Mouse (Mus musculus) forebrain, embryonic 16.5 days (tissue): ENCODE measurements around the gene Ankrd44. TPM values are rescaled to one million over a fixed set of nuclear protein-coding genes. Genes with fewer than 3 reads are reported as not detected.

Source experiments
- ATAC-seq: fragments of 200-750 bp; cut with Nextera tagmentation; 2 replicates; pipeline ENCODE4 v1.8.0; 2017; ENCODE audit warnings: mild to moderate bottlenecking, moderate library complexity
- H3K27ac ChIP-seq: fragments of 300-500 bp; sonication (generic); 2 replicates; pipeline ENCODE4 v1.5.1; 2014; ENCODE audit warnings: low read length, control low read depth
- H3K27me3 ChIP-seq: fragments of 300-500 bp; sonication (generic); replicated peaks from 2 replicates; pipeline ENCODE4 v1.6.1; 2014; ENCODE audit warnings: low read length; ENCODE audit not compliant: control insufficient read depth, insufficient read depth
- H3K36me3 ChIP-seq: fragments of 300-500 bp; sonication (generic); 2 replicates; pipeline ENCODE4 v1.6.1; 2014; ENCODE audit not compliant: control insufficient read depth, insufficient read depth
- H3K4me1 ChIP-seq: fragments of 300-500 bp; sonication (generic); replicated peaks from 2 replicates; pipeline ENCODE4 v1.6.1; 2014; ENCODE audit warnings: low read length; ENCODE audit not compliant: control insufficient read depth, insufficient read depth
- H3K4me2 ChIP-seq: fragments of 300-500 bp; sonication (generic); 2 replicates; pipeline ENCODE4 v1.6.1; 2014; ENCODE audit warnings: mild to moderate bottlenecking, low read length, control low read depth
- H3K4me3 ChIP-seq: fragments of 300-500 bp; sonication (generic); replicated peaks from 2 replicates; pipeline ENCODE4 v1.5.1; 2014; ENCODE audit warnings: mild to moderate bottlenecking, low read length, control low read depth
- H3K9ac ChIP-seq: fragments of 300-500 bp; sonication (generic); replicated peaks from 2 replicates; pipeline ENCODE4 v1.6.1; 2014; ENCODE audit warnings: low read depth, low read length, control low read depth
- H3K9me3 ChIP-seq: fragments of 300-500 bp; sonication (generic); 2 replicates; pipeline ENCODE4 v1.6.1; 2016; ENCODE audit warnings: low read length; ENCODE audit not compliant: control insufficient read depth
- WGBS: fragments of 180-500 bp; shearing (Covaris S2); extraction: QIAGEN DNeasy Blood & Tissue Kit; methylation state at CpG from one replicate; pipeline ENCODE4 v1.1.7; 2014; 5-methylcytosine and 5-hydroxymethylcytosine counted together
- polyA plus RNA-seq: library from polyadenylated mRNA; unstranded; fragments of >200 nt; fragmentation: Nextera tagmentation; extraction: Ambion mirVana; gene quantifications from 2 replicates; pipeline ENCODE4 v1.2.1, GENCODE M21; 2015

Ankrd44 gene
- polyA plus RNA-seq, 1 experiment from 2014 or later = 28.2 TPM

DNA sequence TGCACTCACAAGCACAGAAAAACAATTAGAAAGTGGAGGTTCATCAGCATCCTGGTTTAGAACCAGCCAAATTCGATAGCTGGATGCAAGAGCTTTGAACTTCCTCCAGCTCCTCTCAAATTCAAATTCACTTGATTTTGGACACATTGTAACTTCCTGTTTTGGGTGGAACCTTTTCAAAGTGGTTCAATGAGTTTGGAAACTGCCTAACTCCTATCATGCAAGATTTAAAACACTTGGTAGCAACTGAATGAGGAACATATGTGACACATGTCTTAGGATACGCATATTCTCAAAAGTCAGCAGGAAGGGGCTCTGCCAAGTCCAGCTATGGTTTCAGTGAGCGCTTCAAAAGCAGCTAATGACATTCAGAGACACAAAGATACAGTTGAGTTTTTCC is 18.5 kb upstream of the Ankrd44 start:
- no peak overlapping the region for H3K9ac ChIP-seq
- no peak overlapping the region for H3K4me3 ChIP-seq
- H3K9me3 ChIP-seq = no peaks in the 10 kb centered on the region
- no peaks in the 10 kb centered on the region for H3K4me1 ChIP-seq
- H3K27ac ChIP-seq = no peak overlapping the region
- no peak overlapping the region for H3K4me2 ChIP-seq
- ATAC-seq = no peak
- no peaks in the 10 kb centered on the region for H3K36me3 ChIP-seq
- no peaks in the 10 kb centered on the region for H3K27me3 ChIP-seq
- 75% methylated on average over 3 of the region's 3 CpGs for WGBS

DNA sequence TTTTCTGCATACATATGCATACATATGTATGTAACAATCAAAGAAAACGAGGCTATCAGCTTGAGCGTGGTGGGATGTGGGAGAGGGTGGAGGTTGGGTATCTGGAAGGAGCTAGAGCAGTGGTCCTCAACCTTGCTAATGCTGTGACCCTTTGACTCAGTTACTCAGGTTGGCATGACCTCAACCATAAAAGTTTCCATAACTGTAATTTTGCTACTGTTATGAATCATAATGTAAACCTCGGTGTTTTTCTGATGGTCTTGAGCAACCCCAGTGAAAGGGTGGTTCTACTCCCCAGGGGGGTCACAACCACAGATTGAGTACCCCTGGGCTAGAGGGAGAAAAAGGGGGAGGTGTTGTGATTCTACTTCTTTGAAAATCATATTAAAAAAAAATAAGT is 9.3 kb upstream of the Ankrd44 start:
- no peaks in the 10 kb centered on the region for H3K27me3 ChIP-seq
- H3K36me3 ChIP-seq = no peaks in the 10 kb centered on the region
- no peak overlapping the region for H3K4me2 ChIP-seq
- no peak for ATAC-seq
- no peak overlapping the region for H3K9ac ChIP-seq
- H3K9me3 ChIP-seq = no peaks in the 10 kb centered on the region
- no peak overlapping the region for H3K27ac ChIP-seq
- 82% methylated on average over 3 of the region's 3 CpGs for WGBS
- H3K4me1 ChIP-seq = no peaks in the 10 kb centered on the region
- no peak overlapping the region for H3K4me3 ChIP-seq

DNA sequence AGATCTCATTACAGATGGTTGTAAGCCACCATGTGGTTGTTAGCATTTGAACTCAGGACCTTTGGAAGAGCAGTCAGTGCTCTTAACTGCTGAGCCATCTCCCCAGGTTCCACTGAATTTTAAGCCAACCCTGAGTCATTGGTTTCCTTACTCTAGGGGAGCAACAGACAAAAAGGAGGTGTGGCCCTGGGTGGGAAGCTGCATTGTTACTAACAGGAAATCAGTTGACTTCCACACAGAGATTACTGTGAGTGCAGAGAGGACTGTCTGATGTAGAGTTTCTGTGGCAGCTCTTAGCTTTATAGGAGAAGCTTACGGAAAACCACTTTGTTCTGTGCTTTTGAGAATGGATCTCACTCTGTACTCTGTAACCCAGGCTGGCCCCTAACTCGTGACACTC is 8.7 kb upstream of the Ankrd44 start:
- Histone ChIP-seq H3K4me3 (no peak overlapping the region), H3K4me1 (no peaks in the 10 kb centered on the region), H3K4me2 (no peak overlapping the region), H3K9ac (no peak overlapping the region), H3K36me3 (no peaks in the 10 kb centered on the region), H3K27me3 (no peaks in the 10 kb centered on the region), H3K27ac (no peak overlapping the region), H3K9me3 (no peaks in the 10 kb centered on the region)
- no peak for ATAC-seq
- WGBS = 65% methylated on average over 2 of the region's 2 CpGs

DNA sequence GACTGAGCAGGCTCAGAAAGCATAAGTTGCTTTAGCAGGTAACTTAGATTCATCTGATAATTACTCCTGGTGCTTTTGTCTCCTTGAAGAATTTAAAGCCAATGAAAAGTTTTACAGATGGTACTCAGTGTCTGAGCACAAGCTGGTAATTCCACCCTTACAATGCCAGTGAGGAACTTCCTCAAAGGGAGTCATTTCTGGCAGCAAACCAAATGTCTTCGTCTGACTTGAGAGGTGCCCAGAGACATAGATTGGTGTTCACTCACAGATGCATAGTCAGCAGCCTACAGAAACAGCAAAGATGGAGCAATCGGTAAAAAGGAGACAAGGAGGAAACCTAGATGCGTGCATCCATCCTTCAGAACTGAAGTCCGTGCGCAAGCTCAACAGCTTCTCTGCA is 7.5 kb upstream of the Ankrd44 start:
- Histone ChIP-seq H3K4me3 (no peak overlapping the region), H3K9ac (no peak overlapping the region), H3K36me3 (no peaks in the 10 kb centered on the region), H3K27ac (no peak overlapping the region), H3K4me2 (no peak overlapping the region), H3K4me1 (no peaks in the 10 kb centered on the region), H3K9me3 (no peaks in the 10 kb centered on the region), H3K27me3 (no peaks in the 10 kb centered on the region)
- 88% methylated on average over 5 of the region's 5 CpGs for WGBS
- no peak for ATAC-seq

DNA sequence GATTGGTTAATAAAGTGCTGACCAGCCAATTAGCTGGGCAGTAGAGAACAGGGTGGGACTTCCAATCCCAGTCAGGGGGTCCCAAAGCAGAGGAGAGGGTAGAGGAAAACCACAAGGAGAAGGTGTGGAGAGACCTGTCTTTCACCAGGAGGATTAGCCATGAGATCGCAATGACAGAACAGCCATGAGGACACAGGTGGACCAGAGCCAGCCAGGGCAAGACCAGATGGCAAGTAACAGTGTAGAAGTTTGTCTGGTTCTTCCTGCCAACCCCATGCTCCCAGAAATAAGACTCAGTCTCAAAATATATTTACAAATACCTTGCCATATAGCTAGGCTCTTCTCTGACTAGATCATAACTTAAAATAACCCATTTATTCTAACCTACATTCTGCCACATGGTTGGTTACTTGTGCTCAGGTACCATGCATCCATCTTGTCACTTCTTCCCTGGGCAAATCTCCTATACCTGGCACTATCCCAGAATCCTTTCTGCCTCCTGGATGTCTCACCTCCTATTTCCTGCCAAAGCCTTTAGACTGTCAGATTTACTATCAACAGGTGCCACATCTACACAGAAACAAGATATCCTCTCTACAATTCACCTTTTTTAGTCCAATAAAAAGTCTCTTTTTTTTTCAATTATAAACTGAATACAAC is 6.4 kb upstream of the Ankrd44 start:
- Histone ChIP-seq H3K4me3 (no peak overlapping the region), H3K9me3 (no peaks in the 10 kb centered on the region), H3K27ac (no peak overlapping the region), H3K4me2 (no peak overlapping the region), H3K36me3 (no peaks in the 10 kb centered on the region), H3K27me3 (no peaks in the 10 kb centered on the region), H3K4me1 (no peaks in the 10 kb centered on the region), H3K9ac (no peak overlapping the region)
- ATAC-seq = no peak
- WGBS = 89% methylated on average over 1 of the region's 1 CpGs

DNA sequence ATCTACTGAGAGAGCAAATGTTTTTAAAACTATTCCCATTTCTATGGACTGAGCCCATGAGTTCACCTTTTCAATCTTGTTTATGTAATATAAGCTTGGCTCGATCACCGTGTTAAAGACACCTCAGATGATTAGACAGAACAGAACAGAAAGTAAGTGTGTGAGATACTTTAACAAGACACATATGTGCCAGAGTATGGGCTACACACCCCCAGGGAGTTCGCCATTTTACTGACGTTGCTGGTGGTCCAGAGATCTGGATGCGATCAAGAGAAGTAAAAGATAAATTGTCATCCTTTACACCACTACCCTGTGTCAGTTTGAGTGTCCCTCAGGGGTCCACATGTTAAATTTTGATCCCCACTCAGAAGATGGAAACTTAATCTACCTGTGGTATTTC is 5.0 kb upstream of the Ankrd44 start:
- no peak overlapping the region for H3K9ac ChIP-seq
- H3K27ac ChIP-seq = no peak overlapping the region
- no peaks in the 10 kb centered on the region for H3K36me3 ChIP-seq
- ATAC-seq = no peak
- no peak overlapping the region for H3K4me3 ChIP-seq
- H3K27me3 ChIP-seq = no peaks in the 10 kb centered on the region
- no peaks in the 10 kb centered on the region for H3K9me3 ChIP-seq
- peaks cover 6% of the 10 kb centered on the region for H3K4me1 ChIP-seq
- 78% methylated on average over 5 of the region's 5 CpGs for WGBS
- H3K4me2 ChIP-seq = no peak overlapping the region

DNA sequence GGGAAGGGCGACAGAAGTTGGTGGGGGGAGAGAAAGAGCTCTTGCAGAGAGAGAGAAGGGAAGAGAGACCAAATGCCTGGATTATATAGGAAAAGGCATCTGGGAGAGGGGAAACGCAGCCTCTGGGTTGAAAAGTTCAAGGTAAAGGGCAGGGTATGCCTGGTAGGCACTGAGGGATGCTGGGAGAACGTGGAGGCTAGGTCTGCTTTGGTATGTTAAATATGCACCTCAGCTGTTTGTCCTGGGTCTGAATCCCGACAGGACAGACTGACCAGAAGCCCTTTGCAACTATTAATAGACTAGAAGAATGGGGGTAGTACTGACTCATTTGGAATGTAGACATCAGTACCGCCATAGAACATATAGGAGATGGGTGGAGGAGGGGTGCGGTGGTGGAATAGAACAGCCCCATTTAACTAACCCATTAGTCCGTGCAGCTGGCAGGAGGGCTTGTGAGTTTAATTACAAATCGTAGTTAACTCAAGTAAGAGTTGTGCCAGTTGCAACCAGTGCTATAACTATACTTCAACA is 4.5 kb upstream of the Ankrd44 start:
- Histone ChIP-seq H3K9me3 (no peaks in the 10 kb centered on the region), H3K9ac (no peak overlapping the region), H3K4me3 (no peak overlapping the region), H3K4me2 (no peak overlapping the region), H3K27me3 (no peaks in the 10 kb centered on the region), H3K4me1 (peaks cover 6% of the 10 kb centered on the region), H3K27ac (no peak overlapping the region), H3K36me3 (no peaks in the 10 kb centered on the region)
- ATAC-seq = no peak
- WGBS = 57% methylated on average over 8 of the region's 8 CpGs

DNA sequence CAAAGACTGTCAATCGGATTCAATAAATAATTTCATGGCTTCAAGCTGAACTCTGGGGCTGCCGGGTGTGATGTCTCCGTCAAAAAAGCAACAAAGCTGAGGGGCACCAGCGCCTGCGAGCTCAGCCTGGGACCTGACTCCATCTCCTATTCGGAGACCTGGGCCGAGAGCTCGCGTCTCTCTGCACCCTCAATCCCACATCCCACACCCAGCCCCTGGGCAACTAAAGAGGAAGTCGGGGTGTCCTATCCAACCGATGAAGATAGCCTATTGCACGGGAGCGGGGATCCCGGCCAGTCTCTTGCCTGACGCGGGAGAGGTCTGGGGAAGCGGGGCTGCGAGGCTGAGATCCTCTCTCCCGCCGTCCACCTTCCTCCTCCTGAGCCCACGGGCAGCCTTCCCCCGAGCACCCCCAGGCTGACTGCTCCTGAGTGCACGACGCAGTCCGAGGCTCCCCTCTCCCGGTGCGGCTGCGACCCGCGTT is 694 bp downstream of the Ankrd44 start:
- Histone ChIP-seq H3K27me3 (no peaks in the 10 kb centered on the region), H3K4me1 (peaks cover 27% of the 10 kb centered on the region), H3K9me3 (no peaks in the 10 kb centered on the region), H3K36me3 (no peaks in the 10 kb centered on the region), H3K4me2 (peak overlapping the region; percentile 83), H3K27ac (peak overlapping the region; percentile 85), H3K4me3 (peak overlapping the region; percentile 76), H3K9ac (peak overlapping the region; percentile 91)
- under 1% methylated on average over 30 of the region's 30 CpGs for WGBS
- ATAC-seq = peak; percentile 26

DNA sequence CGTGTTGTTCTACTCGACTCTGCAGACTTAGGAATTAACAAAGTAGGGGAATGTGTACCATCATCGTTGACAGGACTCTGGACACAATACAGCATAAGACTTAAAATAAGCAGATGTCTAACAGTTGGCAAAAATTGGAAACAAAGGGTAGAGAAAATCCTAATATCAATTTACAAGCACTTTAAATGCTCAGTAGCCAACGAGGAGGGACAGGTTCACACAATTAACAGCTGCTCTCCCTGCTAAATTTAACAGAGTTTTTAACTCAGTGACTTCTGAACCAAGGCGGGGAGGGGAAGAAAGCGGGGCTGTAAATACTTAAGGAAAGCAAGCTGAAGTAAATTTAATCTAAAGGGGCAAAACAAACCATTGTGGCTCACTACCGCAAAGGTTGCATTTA is 1.4 kb downstream of the Ankrd44 start:
- peak overlapping the region; percentile 91; the same call in 1 of the 2 replicates for H3K9ac ChIP-seq
- H3K9me3 ChIP-seq = no peaks in the 10 kb centered on the region
- no peak overlapping the region for H3K27ac ChIP-seq
- H3K4me2 ChIP-seq = peak overlapping the region; percentile 83
- H3K36me3 ChIP-seq = no peaks in the 10 kb centered on the region
- ATAC-seq = no peak
- H3K4me1 ChIP-seq = peaks cover 27% of the 10 kb centered on the region
- 49% methylated on average over 7 of the region's 7 CpGs for WGBS
- no peaks in the 10 kb centered on the region for H3K27me3 ChIP-seq
- H3K4me3 ChIP-seq = peak overlapping the region; percentile 76
